Mouse (Mus musculus): ENCODE results near the gene Vsig2. TPM values are rescaled to one million over a fixed set of nuclear protein-coding genes. Genes with fewer than 3 reads are reported as not detected.

The Vsig2 gene
- polyA plus RNA-seq, 1 experiment from 2014 or later: 18.8 TPM

GRCm38 (mm10) chr9:37583594-37583993, 44.5 kb downstream of the Vsig2 start:
- Histone ChIP-seq H3K27me3 (ENCODE audit: insufficient read depth, low read length) (no peaks in the 10 kb centered on the region), H3K9me3 (ENCODE audit: low read depth, low read length) (no peaks in the 10 kb centered on the region), H3K4me1 (ENCODE audit: insufficient read depth) (no peaks in the 10 kb centered on the region), H3K9ac (no peak overlapping the region), H3K36me3 (ENCODE audit: insufficient read depth) (no peaks in the 10 kb centered on the region), H3K4me3 (ENCODE audit: low read depth, low read length) (no peak overlapping the region), H3K27ac (ENCODE audit: low read depth) (no peak overlapping the region), H3K4me2 (no peak overlapping the region)
- ATAC-seq (ENCODE audit: insufficient read depth): no peak
- 81% methylated on average over 5 of the region's 5 CpGs for WGBS
- no peak for DNase-seq
- TF ChIP-seq CTCF (IDR thresholded peaks at IDR 0.05; ENCODE audit: low read depth): no peak

DNA sequence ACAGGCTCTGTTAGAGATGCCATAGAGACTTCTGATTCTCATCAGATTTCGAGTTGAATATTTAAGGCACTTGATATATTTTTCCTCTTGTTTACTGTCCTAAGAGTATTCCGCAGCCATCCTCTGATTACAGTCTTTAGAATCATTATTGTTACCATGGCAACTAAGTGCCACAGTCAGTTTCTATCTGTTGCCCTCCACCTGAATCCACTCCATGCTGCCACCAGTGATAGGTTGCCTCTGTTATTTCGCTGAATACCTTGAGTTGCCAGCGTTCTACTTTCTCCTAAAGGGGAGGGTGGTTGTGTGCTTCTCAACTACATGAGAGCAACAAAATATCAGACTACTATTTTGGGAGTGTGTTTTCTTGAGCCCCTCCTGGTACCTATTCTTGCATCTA, 47.7 kb downstream of the Vsig2 start:
- DNase-seq (no peak), ATAC-seq (ENCODE audit: insufficient read depth) (no peak)
- no peak overlapping the region for H3K4me3 ChIP-seq (ENCODE audit: low read depth, low read length)
- no peak overlapping the region for H3K27ac ChIP-seq (ENCODE audit: low read depth)
- H3K4me1 ChIP-seq (ENCODE audit: insufficient read depth): no peaks in the 10 kb centered on the region
- no peak overlapping the region for H3K4me2 ChIP-seq
- TF ChIP-seq CTCF (IDR thresholded peaks at IDR 0.05; ENCODE audit: low read depth): no peak
- H3K36me3 ChIP-seq (ENCODE audit: insufficient read depth): no peaks in the 10 kb centered on the region
- WGBS: 71% methylated on average over 4 of the region's 4 CpGs
- no peaks in the 10 kb centered on the region for H3K27me3 ChIP-seq (ENCODE audit: insufficient read depth, low read length)
- H3K9me3 ChIP-seq (ENCODE audit: low read depth, low read length): no peaks in the 10 kb centered on the region
- H3K9ac ChIP-seq: no peak overlapping the region

DNA sequence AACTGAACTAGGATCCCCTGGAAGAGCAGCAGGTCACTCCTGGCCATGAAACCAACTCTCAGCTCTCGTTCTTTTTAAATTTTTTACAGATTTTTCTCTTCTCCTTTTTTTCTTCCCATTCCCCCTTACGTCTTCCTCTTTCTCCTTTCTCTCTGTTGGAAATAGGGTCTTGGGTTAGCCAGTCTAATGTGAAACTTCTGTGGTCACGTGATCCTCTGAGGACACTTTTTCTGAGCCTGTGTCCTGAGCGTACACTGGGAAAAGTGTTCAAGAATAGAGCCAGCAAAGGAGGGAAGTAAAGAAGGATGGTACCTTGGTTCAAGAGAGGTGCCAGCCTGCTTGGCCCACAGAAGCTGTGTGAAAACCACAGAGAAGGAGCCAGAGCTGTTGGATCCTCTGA, 51.3 kb downstream of the Vsig2 start:
- Histone ChIP-seq H3K4me1 (ENCODE audit: insufficient read depth) (no peaks in the 10 kb centered on the region), H3K9ac (no peak overlapping the region), H3K4me2 (no peak overlapping the region), H3K27ac (ENCODE audit: low read depth) (no peak overlapping the region), H3K9me3 (ENCODE audit: low read depth, low read length) (no peaks in the 10 kb centered on the region), H3K4me3 (ENCODE audit: low read depth, low read length) (no peak overlapping the region), H3K27me3 (ENCODE audit: insufficient read depth, low read length) (no peaks in the 10 kb centered on the region), H3K36me3 (ENCODE audit: insufficient read depth) (no peaks in the 10 kb centered on the region)
- DNase-seq (no peak), ATAC-seq (ENCODE audit: insufficient read depth) (no peak)
- 77% methylated on average over 4 of the region's 4 CpGs for WGBS
- no peak for TF ChIP-seq CTCF (IDR thresholded peaks at IDR 0.05; ENCODE audit: low read depth)

DNA sequence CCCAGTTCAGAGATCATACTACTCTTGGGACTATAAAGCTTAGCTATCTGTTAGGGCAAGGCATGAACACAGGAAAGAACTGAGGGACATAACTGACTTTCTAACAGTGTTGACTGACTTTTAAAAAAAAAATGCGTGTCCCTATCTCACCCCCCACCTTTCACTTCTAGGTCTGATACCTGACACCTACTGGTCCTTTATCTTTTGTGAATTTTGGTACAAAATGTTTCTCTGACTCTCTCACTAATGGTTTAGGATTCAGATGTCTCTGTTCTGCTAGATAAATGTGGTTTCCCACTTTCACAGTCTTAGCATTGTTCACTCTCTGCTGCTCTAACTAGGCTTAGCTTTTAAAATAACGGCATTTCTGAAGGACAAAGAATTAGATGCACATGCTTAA, 53.0 kb downstream of the Vsig2 start:
- H3K4me2 ChIP-seq: no peak overlapping the region
- no peaks in the 10 kb centered on the region for H3K9me3 ChIP-seq (ENCODE audit: low read depth, low read length)
- no peaks in the 10 kb centered on the region for H3K4me1 ChIP-seq (ENCODE audit: insufficient read depth)
- TF ChIP-seq CTCF (IDR thresholded peaks at IDR 0.05; ENCODE audit: low read depth): no peak
- H3K9ac ChIP-seq: no peak overlapping the region
- no peak overlapping the region for H3K27ac ChIP-seq (ENCODE audit: low read depth)
- DNase-seq (no peak), ATAC-seq (ENCODE audit: insufficient read depth) (no peak)
- WGBS: 74% methylated on average over 2 of the region's 2 CpGs
- H3K4me3 ChIP-seq (ENCODE audit: low read depth, low read length): no peak overlapping the region
- H3K27me3 ChIP-seq (ENCODE audit: insufficient read depth, low read length): no peaks in the 10 kb centered on the region
- no peaks in the 10 kb centered on the region for H3K36me3 ChIP-seq (ENCODE audit: insufficient read depth)

GRCm38 (mm10) chr9:37592633-37593032, 53.6 kb downstream of the Vsig2 start:
- 48% methylated on average over 6 of the region's 6 CpGs for WGBS
- DNase-seq: no peak

GRCm38 (mm10) chr9:37593690-37594089, 54.6 kb downstream of the Vsig2 start:
- no peak for ATAC-seq (ENCODE audit: insufficient read depth)
- Histone ChIP-seq H3K27ac (ENCODE audit: low read depth) (no peak overlapping the region), H3K9me3 (ENCODE audit: low read depth, low read length) (no peaks in the 10 kb centered on the region), H3K4me2 (no peak overlapping the region), H3K36me3 (ENCODE audit: insufficient read depth) (no peaks in the 10 kb centered on the region), H3K4me1 (ENCODE audit: insufficient read depth) (no peaks in the 10 kb centered on the region), H3K27me3 (ENCODE audit: insufficient read depth, low read length) (no peaks in the 10 kb centered on the region), H3K9ac (no peak overlapping the region), H3K4me3 (ENCODE audit: low read depth, low read length) (no peak overlapping the region)
- DNase-seq: no peak
- no peak for TF ChIP-seq CTCF (IDR thresholded peaks at IDR 0.05; ENCODE audit: low read depth)
- WGBS: 71% methylated on average over 3 of the region's 3 CpGs

More at GRCm38 (mm10) chr9:37592633-37593032, 53.6 kb downstream of the Vsig2 start:
- Histone ChIP-seq H3K27ac (ENCODE audit: low read depth) (no peak overlapping the region), H3K27me3 (ENCODE audit: insufficient read depth, low read length) (no peaks in the 10 kb centered on the region), H3K36me3 (ENCODE audit: insufficient read depth) (no peaks in the 10 kb centered on the region), H3K9ac (no peak overlapping the region), H3K4me1 (ENCODE audit: insufficient read depth) (no peaks in the 10 kb centered on the region), H3K4me3 (ENCODE audit: low read depth, low read length) (no peak overlapping the region), H3K9me3 (ENCODE audit: low read depth, low read length) (no peaks in the 10 kb centered on the region), H3K4me2 (no peak overlapping the region)
- TF ChIP-seq CTCF (IDR thresholded peaks at IDR 0.05; ENCODE audit: low read depth): no peak
- no peak for ATAC-seq (ENCODE audit: insufficient read depth)

Other genes with a start within 250 kb of the Vsig2 start
- gene Ccdc15, start 190.8 kb upstream of the Vsig2 start, polyA plus RNA-seq (2014; fragmentation: Nextera tagmentation; extraction: Ambion mirVana): 7.9 and 8.8 TPM in 2 replicates
- gene Hepacam, start 171.9 kb upstream of the Vsig2 start, polyA plus RNA-seq (2014; fragmentation: Nextera tagmentation; extraction: Ambion mirVana): 0.07 TPM in 1 of 2 replicates, not detected in the other
- 22.8 and 25.8 TPM in 2 replicates for gene Robo4, start 137.4 kb upstream of the Vsig2 start, polyA plus RNA-seq (2014; fragmentation: Nextera tagmentation; extraction: Ambion mirVana)
- gene Robo3, start 106.0 kb upstream of the Vsig2 start, polyA plus RNA-seq (2014; fragmentation: Nextera tagmentation; extraction: Ambion mirVana): 0.24 and 0.41 TPM in 2 replicates
- 32.4 and 35.7 TPM in 2 replicates for gene Msantd2, start 49.9 kb upstream of the Vsig2 start, polyA plus RNA-seq (2014; fragmentation: Nextera tagmentation; extraction: Ambion mirVana)
- gene Esam, start 11.2 kb upstream of the Vsig2 start, polyA plus RNA-seq (2014; fragmentation: Nextera tagmentation; extraction: Ambion mirVana): 149 and 152 TPM in 2 replicates
- gene Nrgn, start 13.6 kb downstream of the Vsig2 start, polyA plus RNA-seq (2014; fragmentation: Nextera tagmentation; extraction: Ambion mirVana): 6.0 and 7.2 TPM in 2 replicates
- gene Siae, start 16.4 kb downstream of the Vsig2 start, polyA plus RNA-seq (2014; fragmentation: Nextera tagmentation; extraction: Ambion mirVana): 11.4 and 12.2 TPM in 2 replicates
- 7.1 and 7.5 TPM in 2 replicates for gene Spa17, start 74.5 kb downstream of the Vsig2 start, polyA plus RNA-seq (2014; fragmentation: Nextera tagmentation; extraction: Ambion mirVana)
- gene Tbrg1, start 118.1 kb downstream of the Vsig2 start, polyA plus RNA-seq (2014; fragmentation: Nextera tagmentation; extraction: Ambion mirVana): 128 and 139 TPM in 2 replicates
- not detected in 2 replicates for gene Panx3, start 130.0 kb downstream of the Vsig2 start, polyA plus RNA-seq (2014; fragmentation: Nextera tagmentation; extraction: Ambion mirVana)
- not detected in 2 replicates for gene Olfr160, start 177.0 kb downstream of the Vsig2 start, polyA plus RNA-seq (2014; fragmentation: Nextera tagmentation; extraction: Ambion mirVana)
- gene Olfr874, start 205.9 kb downstream of the Vsig2 start, polyA plus RNA-seq (2014; fragmentation: Nextera tagmentation; extraction: Ambion mirVana): not detected in 2 replicates
- gene Olfr875, start 232.6 kb downstream of the Vsig2 start, polyA plus RNA-seq (2014; fragmentation: Nextera tagmentation; extraction: Ambion mirVana): not detected in 2 replicates

All from lung, embryonic 14.5 days (tissue).